Mouse (Mus musculus) brain, embryonic 14.5 days (tissue): ENCODE measurements at regions not wholly inside any gene's neighbourhood (a gene's known extent, or its start where the extent isn't known, plus 50 kb on each side); places are given as distances from the start of the nearest gene placed in this dataset.

Source experiments
- CTCF ChIP-seq: fragments of 200-500 bp; IDR thresholded peaks from 2 replicates; pipeline ENCODE4 v1.5.1; 2012; ENCODE audit warnings: inconsistent platforms, mild to moderate bottlenecking, moderate library complexity, borderline replicate concordance; ENCODE audit not compliant: insufficient read depth, insufficient read length; ENCODE audit errors: extremely low read depth
- POLR2A ChIP-seq: fragments of 200-500 bp; IDR thresholded peaks from 2 replicates; pipeline ENCODE4 v1.6.1; 2012; ENCODE audit warnings: mild to moderate bottlenecking, inconsistent platforms, borderline replicate concordance; ENCODE audit not compliant: poor library complexity, insufficient read depth, insufficient read length, severe bottlenecking; ENCODE audit errors: extremely low read depth

- TF ChIP-seq CTCF (no peak), POLR2A (no peak)
Measured at GRCm38 (mm10) chr12:94731391-94731790, 960.6 kb upstream of the Flrt2 start.
